Mouse (Mus musculus) MEL (cell line): ENCODE measurements around the gene Trip13. TPM values are rescaled to one million over a fixed set of nuclear protein-coding genes. Genes with fewer than 3 reads are reported as not detected.

ENCODE experiments used
- DNase-seq: peaks from one replicate; pipeline ENCODE4 v3.0.0; 2011; ENCODE audit warnings: low read depth, low spot score
- H3K27ac ChIP-seq: 2 replicates; pipeline ENCODE4 v1.5.1; 2012; ENCODE audit warnings: low read depth, mild to moderate bottlenecking, control low read depth, low read length, moderate library complexity; ENCODE audit not compliant: control insufficient read depth
- H3K27me3 ChIP-seq, 2 experiments: fragments of 150-350 bp in 1 of 2; sonication (generic) in 1 of 2; 2 replicates each; pipeline ENCODE4 v1.6.1; 2012; ENCODE audit warnings: low read length in 2 of 2, mild to moderate bottlenecking in 2 of 2, improper control_type of control experiment in 1 of 2, moderate library complexity in 1 of 2; ENCODE audit not compliant: insufficient read depth in 2 of 2, control insufficient read depth in 1 of 2
- H3K36me3 ChIP-seq, 2 experiments: 2 replicates each; pipeline ENCODE4 v1.6.1; 2012 to 2014; ENCODE audit warnings: low read length in 2 of 2, improper control_type of control experiment in 1 of 2, inconsistent platforms in 1 of 2, mild to moderate bottlenecking in 1 of 2; ENCODE audit not compliant: insufficient read depth in 2 of 2, control insufficient read depth in 1 of 2
- H3K4me1 ChIP-seq, 2 experiments: fragments of 150-350 bp in 1 of 2; sonication (generic) in 1 of 2; 2 replicates each; pipeline ENCODE4 v1.6.1; 2012; ENCODE audit warnings: low read length in 2 of 2, improper control_type of control experiment in 1 of 2, mild to moderate bottlenecking in 1 of 2; ENCODE audit not compliant: insufficient read depth in 2 of 2, control insufficient read depth in 1 of 2
- H3K4me3 ChIP-seq, 2 experiments: fragments of 150-350 bp in 1 of 2; sonication (generic) in 1 of 2; 2 replicates each; pipeline ENCODE4 v1.5.1; 2012; ENCODE audit warnings: low read depth in 2 of 2, low read length in 2 of 2, mild to moderate bottlenecking in 2 of 2, moderate library complexity in 2 of 2, control low read depth in 1 of 2, improper control_type of control experiment in 1 of 2; ENCODE audit not compliant: control insufficient read depth in 1 of 2, insufficient read depth in 1 of 2
- H3K79me2 ChIP-seq: 2 replicates; pipeline ENCODE4 v1.6.1; 2012; ENCODE audit warnings: mild to moderate bottlenecking, low read length, moderate library complexity; ENCODE audit not compliant: control insufficient read depth, poor library complexity, insufficient read depth
- H3K9ac ChIP-seq: 2 replicates; pipeline ENCODE4 v1.6.1; 2012; ENCODE audit warnings: low read depth, mild to moderate bottlenecking, control low read depth, low read length, moderate library complexity; ENCODE audit not compliant: control insufficient read depth, poor library complexity, severe bottlenecking
- H3K9me3 ChIP-seq: fragments of 150-350 bp; sonication (generic); replicated peaks from 2 replicates; pipeline ENCODE4 v1.6.1; 2012; ENCODE audit warnings: mild to moderate bottlenecking, low read length, improper control_type of control experiment, moderate library complexity; ENCODE audit not compliant: insufficient read depth
- BHLHE40 ChIP-seq: IDR thresholded peaks from 2 replicates; pipeline ENCODE4 v1.6.1; 2012; ENCODE audit warnings: low read depth, mild to moderate bottlenecking, inconsistent platforms, low read length, improper control_type of control experiment, borderline replicate concordance
- CHD1 ChIP-seq: IDR thresholded peaks from 2 replicates; pipeline ENCODE4 v1.6.1; 2012; ENCODE audit warnings: low read depth, mild to moderate bottlenecking, inconsistent platforms, low read length, improper control_type of control experiment
- CHD2 ChIP-seq: IDR thresholded peaks from 2 replicates; pipeline ENCODE4 v1.6.1; 2011; ENCODE audit warnings: low read length, improper control_type of control experiment
- ELF1 ChIP-seq: IDR thresholded peaks from 2 replicates; pipeline ENCODE4 v1.6.1; 2014; ENCODE audit warnings: low read depth, mild to moderate bottlenecking, inconsistent platforms, low read length, improper control_type of control experiment, moderate library complexity
- ETS1 ChIP-seq: IDR thresholded peaks from 2 replicates; pipeline ENCODE4 v1.6.1; 2012; ENCODE audit warnings: low read depth, mild to moderate bottlenecking, inconsistent platforms, low read length, improper control_type of control experiment, moderate library complexity
- GABPA ChIP-seq: IDR thresholded peaks from 2 replicates; pipeline ENCODE4 v1.6.1; 2012; ENCODE audit warnings: low read depth, mild to moderate bottlenecking, inconsistent platforms, low read length, improper control_type of control experiment, moderate library complexity
- GATA1 ChIP-seq: IDR thresholded peaks from 2 replicates; pipeline ENCODE4 v1.6.1; 2011; ENCODE audit warnings: low read depth, low read length, improper control_type of control experiment
- HCFC1 ChIP-seq: IDR thresholded peaks from 2 replicates; pipeline ENCODE4 v1.6.1; 2012; ENCODE audit warnings: low read depth, mild to moderate bottlenecking, inconsistent platforms, low read length, improper control_type of control experiment, moderate library complexity
- JUND ChIP-seq: IDR thresholded peaks from 2 replicates; pipeline ENCODE4 v1.6.1; 2011; ENCODE audit warnings: low read depth, mild to moderate bottlenecking, improper control_type of control experiment, low read length
- KAT2A ChIP-seq: conservative IDR thresholded peaks from 2 replicates; pipeline ENCODE4 v1.6.1; 2012; ENCODE audit warnings: low read depth, low read length, improper control_type of control experiment, inconsistent platforms
- MEF2A ChIP-seq: IDR thresholded peaks from 2 replicates; pipeline ENCODE4 v1.6.1; 2014; ENCODE audit warnings: low read depth, mild to moderate bottlenecking, inconsistent platforms, low read length, improper control_type of control experiment; ENCODE audit not compliant: poor library complexity, insufficient replicate concordance, severe bottlenecking; ENCODE audit errors: extremely low read depth
- NELFE ChIP-seq: IDR thresholded peaks from 2 replicates; pipeline ENCODE4 v1.6.1; 2011; ENCODE audit warnings: low read depth, low read length, improper control_type of control experiment
- NRF1 ChIP-seq: IDR thresholded peaks from 2 replicates; pipeline ENCODE4 v1.6.1; 2014; ENCODE audit warnings: low read depth, mild to moderate bottlenecking, inconsistent platforms, low read length, improper control_type of control experiment, moderate library complexity; ENCODE audit not compliant: poor library complexity, insufficient read depth, severe bottlenecking
- POLR2A ChIP-seq, 2 experiments: IDR thresholded peaks; 2 replicates each; pipeline ENCODE4 v1.6.1; 2011 to 2012; ENCODE audit warnings: low read length in 2 of 2, mild to moderate bottlenecking in 2 of 2, control low read depth in 1 of 2, improper control_type of control experiment in 1 of 2, low read depth in 1 of 2, moderate library complexity in 1 of 2; ENCODE audit not compliant: control insufficient read depth in 1 of 2, insufficient read depth in 1 of 2, poor library complexity in 1 of 2
- POLR2AphosphoS2 ChIP-seq: IDR thresholded peaks from 2 replicates; pipeline ENCODE4 v1.6.1; 2011; ENCODE audit warnings: low read length, improper control_type of control experiment
- RAD21 ChIP-seq: IDR thresholded peaks from 2 replicates; pipeline ENCODE4 v1.6.1; 2011; ENCODE audit warnings: mild to moderate bottlenecking, low read depth, low read length, improper control_type of control experiment
- RCOR1 ChIP-seq: IDR thresholded peaks from 2 replicates; pipeline ENCODE4 v1.6.1; 2012; ENCODE audit warnings: low read depth, mild to moderate bottlenecking, inconsistent platforms, low read length, improper control_type of control experiment
- SIN3A ChIP-seq: IDR thresholded peaks from 2 replicates; pipeline ENCODE4 v1.6.1; 2012; ENCODE audit warnings: low read length, improper control_type of control experiment, inconsistent platforms
- SMC3 ChIP-seq: IDR thresholded peaks from 2 replicates; pipeline ENCODE4 v1.6.1; 2011; ENCODE audit warnings: low read depth, low read length, improper control_type of control experiment
- TBP ChIP-seq: IDR thresholded peaks from 2 replicates; pipeline ENCODE4 v1.8.0; 2011; ENCODE audit warnings: low read depth, low read length, improper control_type of control experiment
- TCF12 ChIP-seq: IDR thresholded peaks from 2 replicates; pipeline ENCODE4 v1.6.1; 2014; ENCODE audit warnings: low read depth, mild to moderate bottlenecking, inconsistent platforms, low read length, improper control_type of control experiment, moderate library complexity
- USF1 ChIP-seq: IDR thresholded peaks from 2 replicates; pipeline ENCODE4 v1.6.1; 2014; ENCODE audit warnings: low read depth, mild to moderate bottlenecking, inconsistent platforms, low read length, improper control_type of control experiment, moderate library complexity
- ZNF384 ChIP-seq: IDR thresholded peaks from 2 replicates; pipeline ENCODE4 v1.6.1; 2012; ENCODE audit warnings: low read depth, mild to moderate bottlenecking, inconsistent platforms, low read length, improper control_type of control experiment
- polyA plus RNA-seq, 2 experiments: library from polyadenylated mRNA; stranded (reverse) in 1 of 2; unstranded in 1 of 2; fragments of >175 nt in 1 of 2; fragments of >200 nt in 1 of 2; gene quantifications; 2 replicates each; pipeline versions ENCODE4 v1.2.1 to v1.2.4; 2012; ENCODE audit warnings: low replicate concordance in 2 of 2, low read depth in 1 of 2; ENCODE audit not compliant: insufficient read length in 2 of 2, insufficient read depth in 1 of 2, missing spikeins in 1 of 2
- total RNA-seq: library from RNA; depleted of rRNA; stranded (reverse); fragments of 300-350 nt; gene quantifications from 2 replicates; pipeline ENCODE4 v1.2.3, GENCODE M21; 2012

Gene Trip13
- total and polyA plus RNA-seq, 3 experiments: 48.9 to 55.3 TPM; not detected in 1

- Histone ChIP-seq H3K27me3 (peaks cover 0 to 2% of the 10 kb centered on the region in 2 experiments; a peak in 2 of 4 replicates), H3K27ac (no peak overlapping the region), H3K9ac (no peak overlapping the region), H3K9me3 (no peaks in the 10 kb centered on the region), H3K36me3 (no peaks in the 10 kb centered on the region), H3K79me2 (no peaks in the 10 kb centered on the region), H3K4me1 (no peaks in the 10 kb centered on the region), H3K4me3 (no peak overlapping the region)
- TF ChIP-seq POLR2A (IDR thresholded peaks at IDR 0.05; ENCODE audit: control insufficient read depth in 1 of 2, insufficient read depth in 1 of 2, low read depth in 1 of 2, low read length in 2 of 2, poor library complexity in 1 of 2) (no peak), NELFE (no peak), POLR2AphosphoS2 (no peak), GATA1 (no peak), USF1 (no peak), BHLHE40 (no peak), HCFC1 (no peak), SMC3 (no peak), ETS1 (no peak), ELF1 (no peak)
- DNase-seq: no peak
Observed at GRCm38 (mm10) chr13:73897561-73897960, 40.0 kb downstream of the Trip13 start.

GRCm38 (mm10) chr13:73892493-73893178 lies 44.9 kb downstream of the Trip13 start:
- Histone ChIP-seq H3K27me3 (peaks cover 0 to 2% of the 10 kb centered on the region in 2 experiments; a peak in 3 of 4 replicates), H3K79me2 (no peaks in the 10 kb centered on the region), H3K36me3 (no peaks in the 10 kb centered on the region), H3K4me1 (no peaks in the 10 kb centered on the region), H3K9me3 (no peaks in the 10 kb centered on the region), H3K9ac (no peak overlapping the region), H3K27ac (no peak overlapping the region), H3K4me3 (no peak overlapping the region)
- DNase-seq: no peak
- TF ChIP-seq USF1: no peak
- TF ChIP-seq MEF2A: no peak
- no peak for TF ChIP-seq CHD2
- no peak for TF ChIP-seq ZNF384
- no peak for TF ChIP-seq RCOR1
- no peak for TF ChIP-seq TCF12
- no peak for TF ChIP-seq POLR2A (IDR thresholded peaks at IDR 0.05; ENCODE audit: control insufficient read depth in 1 of 2, insufficient read depth in 1 of 2, low read depth in 1 of 2, low read length in 2 of 2, poor library complexity in 1 of 2)
- TF ChIP-seq RAD21: no peak
- TF ChIP-seq GABPA: no peak
- no peak for TF ChIP-seq NRF1
- no peak for TF ChIP-seq CHD1
- TF ChIP-seq KAT2A: no peak
- TF ChIP-seq SIN3A: no peak
- no peak for TF ChIP-seq TBP
- TF ChIP-seq JUND: no peak
- no peak for TF ChIP-seq HCFC1
- TF ChIP-seq GATA1: no peak
- TF ChIP-seq BHLHE40: no peak
